Mouse (Mus musculus) kidney, postnatal 25 days (tissue): ENCODE measurements at regions not wholly inside any gene's neighbourhood (a gene's known extent, or its start where the extent isn't known, plus 50 kb on each side); places are given as distances from the start of the nearest gene placed in this dataset.
A peak's percentile ranks its signal among the peaks of the same experiment; 100 is the strongest.

Source experiments
- DNase-seq, 2 experiments: peaks; one replicate each; pipeline ENCODE4 v3.0.0; 2021; ENCODE audit warnings: mixed read lengths in 2 of 2

DNA sequence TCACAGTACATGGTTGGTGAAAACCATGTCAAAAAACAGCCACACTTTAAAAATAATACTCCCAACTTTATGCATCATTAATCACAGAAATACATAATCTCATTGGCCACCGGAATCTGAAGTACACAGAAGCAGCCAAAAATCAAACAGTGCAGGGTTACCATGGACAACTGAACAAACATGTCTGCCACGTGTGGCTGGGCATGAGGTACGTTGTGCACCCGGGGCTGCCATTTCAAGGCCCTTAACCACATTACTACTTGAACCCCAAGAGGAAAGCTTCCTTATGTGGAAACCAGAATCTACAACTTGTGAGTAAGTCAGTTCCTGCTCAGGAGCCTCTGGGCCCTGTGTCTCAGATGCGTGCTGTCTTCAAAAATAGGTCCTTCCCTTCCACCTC is 289.9 kb downstream of the Fam49a start:
- peak; percentile 5 to 39 for DNase-seq

DNA sequence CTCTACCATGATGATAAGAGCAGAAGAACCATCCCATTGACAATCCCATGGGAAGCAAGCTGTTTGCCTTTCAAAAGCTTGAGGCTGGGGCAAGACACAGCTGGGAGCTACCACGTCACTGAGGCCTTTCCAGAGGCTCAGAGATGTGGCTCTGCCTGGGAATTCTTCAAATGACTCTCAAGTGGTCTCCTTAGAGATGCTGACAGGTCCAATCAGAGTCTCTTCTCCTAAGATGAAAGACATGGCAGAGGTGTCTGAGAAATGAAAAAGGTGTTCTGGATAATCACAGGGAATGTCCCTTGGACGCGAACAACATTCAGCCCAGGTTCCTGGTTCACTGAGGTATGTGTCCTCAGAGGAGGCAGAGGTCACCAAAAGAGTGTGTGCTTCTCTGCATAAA is 287.7 kb downstream of the Fam49a start:
- DNase-seq = no peak

DNA sequence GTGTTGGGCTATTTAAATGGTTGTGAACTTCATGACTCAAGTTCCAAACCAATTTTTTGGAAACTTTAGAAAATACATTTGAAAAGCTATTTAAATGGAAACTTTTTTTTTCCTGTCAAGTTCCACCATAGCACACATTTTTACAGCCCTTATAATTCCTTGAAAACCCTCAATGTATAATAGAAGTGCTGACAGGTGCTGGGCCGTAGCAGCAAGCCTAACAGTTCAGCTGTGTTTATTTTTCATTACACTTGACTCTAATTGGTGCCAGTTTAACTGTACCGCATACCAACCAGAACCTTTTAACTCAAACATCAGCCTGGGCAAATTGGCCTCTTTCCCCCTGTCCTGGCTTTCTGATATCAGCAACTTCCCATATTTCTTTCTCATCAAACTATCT is 286.7 kb downstream of the Fam49a start:
- no peak for DNase-seq

DNA sequence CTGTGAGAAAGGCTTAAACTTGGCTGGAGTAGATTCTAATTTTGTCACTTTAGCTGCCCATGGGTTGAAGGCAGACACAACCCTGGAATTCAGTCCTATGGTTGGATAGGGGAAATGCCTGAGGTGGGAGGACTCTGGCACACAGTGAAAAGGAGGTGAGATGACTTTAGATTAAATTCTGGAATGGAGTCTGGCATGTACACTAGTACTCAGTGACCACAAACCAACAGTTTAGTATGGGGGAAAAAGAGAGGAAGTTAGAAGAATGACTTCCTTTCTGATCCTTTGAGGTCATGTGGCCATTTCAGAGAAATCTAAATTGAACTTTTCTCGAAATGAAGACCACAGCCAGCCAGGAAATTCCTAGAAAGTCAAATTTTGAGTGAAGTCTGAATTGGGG is 285.5 kb downstream of the Fam49a start:
- DNase-seq = no peak

DNA sequence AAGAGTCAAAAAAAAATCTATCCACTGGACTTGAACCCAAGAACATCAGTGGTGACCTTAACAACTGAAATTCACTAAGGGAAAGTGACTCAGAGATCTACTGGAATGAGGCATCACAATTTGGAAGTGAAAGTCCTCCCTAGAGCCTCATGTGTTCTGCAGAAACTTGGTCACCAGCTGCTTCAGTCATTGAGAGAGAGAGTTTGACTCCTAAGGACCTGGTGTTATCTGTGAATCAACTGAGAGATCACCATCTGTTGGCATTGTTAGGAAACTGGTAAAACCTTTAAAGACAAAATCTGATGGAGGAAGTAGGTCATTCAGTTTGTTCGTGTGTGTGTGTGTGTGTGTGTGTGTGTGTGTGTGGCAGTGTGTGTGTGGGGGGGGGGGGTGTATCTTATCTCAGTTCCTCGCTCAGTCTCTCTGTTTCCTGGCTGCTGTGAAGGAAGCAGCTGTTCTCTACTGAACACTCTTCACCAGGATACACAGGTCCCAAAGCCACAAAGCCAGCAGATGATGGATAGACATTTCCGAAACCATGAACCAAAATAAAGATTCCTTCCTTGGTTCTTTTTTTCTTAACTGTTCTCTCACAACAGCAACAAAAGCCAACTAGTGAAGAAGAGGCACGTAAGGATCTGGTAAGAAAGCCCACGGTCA is 284.6 kb downstream of the Fam49a start:
- DNase-seq = no peak

DNA sequence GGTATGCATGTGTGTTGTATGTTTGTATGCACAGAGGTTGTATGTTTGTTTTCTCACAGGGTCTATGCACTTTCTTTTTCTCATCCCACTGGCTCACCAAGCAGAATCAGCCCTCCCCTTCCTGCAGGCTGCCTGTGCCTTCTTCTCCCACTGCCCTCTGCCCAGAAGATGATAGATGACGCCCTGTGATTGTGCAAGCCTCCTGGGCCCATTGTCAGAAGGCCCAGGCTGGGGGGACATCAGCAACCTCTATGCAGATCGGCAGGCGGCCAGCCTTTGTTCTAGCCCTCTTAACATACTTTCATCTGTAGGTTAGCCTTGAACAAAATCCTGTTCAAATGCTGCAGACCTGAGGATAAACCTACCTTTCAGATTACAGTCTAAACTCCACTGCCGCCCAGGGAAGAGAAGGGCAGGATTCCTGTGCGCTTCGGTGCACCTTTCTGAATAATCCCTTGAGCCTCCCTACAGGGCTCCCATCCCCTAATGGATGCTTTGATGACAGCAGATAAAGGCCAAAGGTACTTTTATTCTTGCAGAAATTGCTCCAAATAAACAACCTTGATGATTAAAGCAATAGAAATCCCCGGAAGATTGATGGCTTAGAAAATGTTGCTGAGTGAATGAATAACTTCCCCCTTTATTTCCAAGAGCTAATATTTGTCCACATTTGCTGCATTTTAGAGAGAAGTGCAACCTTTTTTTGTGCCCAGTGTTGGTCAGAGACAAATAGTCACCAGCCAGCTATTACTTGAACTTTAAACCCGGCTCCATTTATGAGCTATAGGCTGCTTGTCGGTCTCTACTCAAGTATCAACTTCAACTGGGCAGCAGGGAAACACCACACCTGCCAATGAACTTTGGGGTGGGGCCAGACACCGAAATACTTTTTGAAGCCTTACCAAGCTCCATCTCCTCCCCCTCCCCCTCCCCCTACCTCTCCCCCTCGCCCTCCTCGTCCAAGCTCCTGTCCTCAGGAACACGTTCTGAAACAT is 279.4 kb downstream of the Fam49a start:
- no peak for DNase-seq

DNA sequence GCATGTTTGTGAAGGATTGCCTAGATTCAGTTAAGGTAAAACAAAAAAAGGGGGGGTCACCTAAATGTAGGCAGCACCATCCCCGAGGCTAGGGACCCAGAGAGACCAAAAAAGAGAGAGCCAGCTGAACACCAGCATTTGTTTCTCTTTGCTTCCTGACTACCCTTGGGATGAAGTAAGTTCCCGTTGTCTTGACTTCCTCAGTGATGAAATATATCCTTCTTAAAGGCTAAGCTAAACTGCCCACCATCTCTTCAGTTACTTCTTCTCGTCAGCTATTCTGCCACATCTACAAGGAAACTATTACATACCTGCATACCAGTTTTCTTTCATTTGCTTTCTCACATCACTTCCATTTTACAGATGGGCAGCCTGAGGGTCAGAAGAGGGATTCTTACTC is 277.4 kb downstream of the Fam49a start:
- DNase-seq = no peak

DNA sequence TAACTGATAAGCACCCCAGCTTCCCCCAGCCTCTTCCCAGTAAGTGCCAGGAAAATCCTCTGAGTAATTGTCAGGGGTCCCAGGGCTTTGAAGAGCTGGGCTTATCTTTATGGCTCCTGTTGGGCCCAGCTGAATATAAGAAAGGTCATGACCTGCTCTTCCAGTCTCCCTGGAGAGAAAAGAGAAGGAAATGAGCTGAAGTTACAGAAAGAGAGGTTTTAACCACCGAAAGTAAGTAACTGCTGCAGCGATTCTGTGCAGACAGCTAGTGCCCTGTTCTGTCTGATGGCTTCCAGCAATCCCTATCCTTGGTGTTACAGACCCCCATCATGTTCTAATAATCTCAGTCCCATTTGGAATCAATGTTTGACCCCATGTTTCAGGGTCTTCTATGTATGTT is 272.8 kb downstream of the Fam49a start:
- DNase-seq = no peak

DNA sequence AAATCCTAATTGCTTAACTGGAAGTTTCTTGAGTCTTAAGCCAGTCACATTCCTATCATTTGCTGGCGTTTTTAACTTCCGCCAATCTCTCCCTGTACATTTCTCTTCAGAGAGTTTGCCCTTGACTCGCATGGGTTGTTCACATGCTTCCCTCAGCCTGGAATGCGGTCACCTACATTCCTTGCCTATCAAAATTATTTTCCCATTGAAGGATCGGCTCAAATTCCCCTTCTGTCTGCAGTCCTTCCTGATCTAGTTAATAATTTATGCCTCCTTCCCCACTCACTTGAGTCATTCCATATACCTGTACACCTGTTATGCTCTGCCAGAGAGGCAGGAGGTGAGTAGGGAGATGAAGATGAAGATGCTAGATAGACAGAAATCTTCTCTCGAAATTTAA is 268.9 kb downstream of the Fam49a start:
- peak in 1 of 2 experiments; percentile 12 for DNase-seq

DNA sequence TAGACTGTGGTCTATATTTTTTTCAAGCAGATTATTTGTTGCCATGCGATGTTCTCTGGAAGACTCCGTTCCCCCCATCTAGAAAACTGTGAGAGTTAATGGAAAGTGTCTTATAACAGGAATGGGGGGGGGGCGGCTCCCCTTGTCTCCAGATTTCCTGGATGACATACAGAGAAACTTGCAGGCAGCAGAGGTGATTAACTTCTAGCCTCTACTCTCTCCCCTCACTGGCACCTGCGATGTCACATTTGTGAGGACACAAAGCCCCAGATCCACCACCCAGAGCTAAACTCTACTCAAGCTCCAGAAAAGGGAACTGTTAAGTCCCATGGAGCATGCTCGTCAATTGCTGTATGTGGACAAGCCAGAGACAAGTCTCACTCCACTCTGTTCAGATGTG is 267.6 kb downstream of the Fam49a start:
- no peak for DNase-seq

DNA sequence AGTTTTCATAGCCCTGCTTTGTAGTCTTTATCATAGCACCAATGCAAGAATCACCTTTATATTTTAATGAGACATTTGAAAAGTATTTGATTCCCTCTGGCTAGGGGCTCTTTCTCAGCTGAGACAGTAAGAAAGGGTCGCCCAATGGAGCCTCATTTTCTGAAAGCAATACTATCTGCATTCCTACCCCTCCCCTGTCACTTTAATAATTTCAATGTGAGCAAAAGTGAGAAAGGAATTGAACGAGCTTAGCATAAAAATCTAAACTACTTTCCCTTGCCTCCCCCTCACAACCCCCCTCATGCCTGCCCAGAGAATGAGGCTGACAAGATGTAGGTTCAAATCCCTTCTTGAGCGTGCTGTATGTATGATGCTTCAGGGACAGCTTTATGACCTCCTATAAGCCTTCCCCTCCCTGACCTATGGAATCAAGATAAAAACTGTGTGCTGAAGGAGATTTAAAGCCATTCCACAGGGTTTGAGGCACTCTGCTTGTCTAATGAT is 266.6 kb downstream of the Fam49a start:
- DNase-seq = no peak

DNA sequence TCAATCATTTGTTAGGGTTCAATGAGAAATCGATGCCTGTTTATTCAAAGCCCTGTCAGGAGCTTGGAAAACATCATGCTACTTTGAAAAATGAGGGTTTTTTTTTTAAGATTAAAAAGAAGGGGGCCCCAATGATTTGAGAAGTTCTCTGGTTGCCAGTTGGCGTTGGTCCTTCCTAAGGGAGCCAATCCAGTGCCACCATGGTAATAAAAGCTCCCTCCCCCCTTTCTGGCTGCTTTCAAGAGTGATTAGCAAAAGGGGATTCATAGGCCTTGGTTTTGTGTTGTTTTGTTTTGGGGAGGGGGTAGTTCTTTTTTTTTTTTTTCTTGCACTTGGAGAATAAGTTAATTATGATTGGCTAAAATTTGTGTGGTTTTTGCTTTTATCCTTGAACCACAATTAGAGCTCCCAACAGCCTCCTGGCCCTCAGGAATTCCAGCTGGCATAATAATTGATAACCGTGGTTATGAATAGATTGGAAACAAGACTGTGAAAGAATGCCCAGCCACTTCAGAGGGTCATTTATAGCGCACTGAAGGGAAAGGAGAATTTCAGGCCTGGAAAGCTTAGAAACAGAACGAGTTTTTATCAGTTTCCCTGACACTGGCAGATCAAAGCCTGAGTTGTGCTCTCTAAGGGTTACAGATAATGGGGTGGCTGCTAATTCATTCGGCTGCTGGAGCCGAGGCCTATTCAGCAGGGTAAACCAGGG is 266.0 kb downstream of the Fam49a start:
- DNase-seq = no peak

DNA sequence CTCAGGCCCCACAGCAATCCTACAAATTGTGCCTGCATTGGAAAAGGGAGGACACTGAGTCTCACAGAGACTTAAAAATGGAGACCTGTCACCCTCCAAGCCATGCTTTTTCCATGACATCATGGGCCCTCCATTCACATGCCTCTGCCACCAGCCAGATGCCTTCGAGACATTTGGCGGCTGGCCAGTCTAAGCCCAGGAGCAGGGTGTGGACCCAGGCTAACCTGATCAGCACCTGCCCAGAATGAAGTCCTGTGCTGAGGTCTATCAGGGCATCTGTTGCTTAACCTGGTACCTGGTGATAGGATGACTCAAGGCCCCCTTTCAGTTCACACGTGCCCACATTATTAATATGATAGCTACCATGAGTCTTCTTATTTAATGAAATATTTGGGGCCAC is 265.4 kb downstream of the Fam49a start:
- DNase-seq = peak; percentile 35 to 61

DNA sequence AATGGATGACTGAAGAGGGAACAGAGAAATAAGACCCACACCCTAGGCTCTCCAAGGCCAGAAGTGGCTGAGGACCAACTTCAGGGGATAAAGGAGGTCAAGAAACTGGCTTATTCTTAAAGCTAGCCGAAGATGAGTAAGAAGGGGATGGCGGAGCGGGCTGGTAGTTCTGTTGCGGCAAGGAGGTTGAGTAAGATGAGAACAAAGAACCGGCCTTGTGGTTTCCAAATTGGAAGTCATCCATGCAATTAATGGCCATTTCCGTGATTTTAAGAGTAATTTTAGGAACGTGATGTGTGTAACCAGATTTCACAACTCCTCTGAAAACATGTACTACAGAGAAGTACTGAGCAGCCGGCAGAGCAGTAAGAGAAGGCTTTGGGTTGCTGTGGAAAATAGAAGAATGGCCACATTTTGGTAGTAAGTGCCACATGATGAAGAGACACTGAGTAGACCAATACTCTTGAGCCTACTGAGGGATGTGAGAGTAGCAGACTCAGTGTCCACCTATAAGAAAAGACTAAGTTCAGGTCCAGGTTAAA is 258.4 kb downstream of the Fam49a start:
- no peak for DNase-seq

DNA sequence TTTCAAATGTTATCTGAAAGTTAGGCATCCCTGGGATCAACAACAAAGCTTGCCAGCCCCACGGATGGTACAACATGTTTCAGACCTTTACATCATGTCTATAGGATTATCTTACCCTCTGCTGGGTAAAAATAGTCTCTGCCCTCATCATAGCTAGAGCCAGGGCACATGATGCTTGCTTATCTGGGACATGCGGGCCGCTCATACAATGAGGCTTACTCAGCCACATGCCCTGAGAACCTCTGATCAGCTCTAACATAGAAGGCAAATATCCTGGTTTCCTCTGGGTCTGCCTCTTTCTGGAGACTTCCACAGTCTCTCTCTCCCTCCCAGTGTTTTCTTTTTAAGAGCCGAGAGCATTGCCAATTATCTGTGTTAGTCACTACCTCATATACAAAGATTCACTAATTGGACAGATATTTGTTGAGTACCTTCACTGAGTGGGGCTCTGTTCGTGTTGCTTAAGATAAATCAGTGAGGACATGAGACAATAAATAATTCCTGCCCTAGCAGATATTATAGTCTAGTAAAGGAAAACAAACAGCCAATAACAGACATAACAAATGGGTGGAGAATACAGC is 256.6 kb downstream of the Fam49a start:
- DNase-seq = no peak

DNA sequence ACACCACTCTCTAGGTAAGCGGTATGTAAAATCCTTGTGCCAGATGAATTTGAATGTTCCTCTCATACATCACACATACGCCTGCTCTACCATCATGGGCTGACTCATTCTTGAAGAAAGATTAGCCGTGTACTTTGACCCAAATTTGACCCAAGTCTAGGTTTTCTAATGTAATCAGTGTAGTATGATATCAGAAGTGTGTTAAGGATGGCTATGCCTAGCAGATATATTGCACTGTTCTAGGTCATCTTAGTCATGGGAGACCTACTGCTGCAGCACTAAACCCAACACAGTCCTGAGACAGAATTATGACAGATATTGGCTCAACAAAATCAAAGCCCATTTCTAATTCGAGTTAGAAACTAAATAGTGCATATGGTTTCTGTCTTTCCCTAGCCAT is 255.1 kb downstream of the Fam49a start:
- no peak for DNase-seq

DNA sequence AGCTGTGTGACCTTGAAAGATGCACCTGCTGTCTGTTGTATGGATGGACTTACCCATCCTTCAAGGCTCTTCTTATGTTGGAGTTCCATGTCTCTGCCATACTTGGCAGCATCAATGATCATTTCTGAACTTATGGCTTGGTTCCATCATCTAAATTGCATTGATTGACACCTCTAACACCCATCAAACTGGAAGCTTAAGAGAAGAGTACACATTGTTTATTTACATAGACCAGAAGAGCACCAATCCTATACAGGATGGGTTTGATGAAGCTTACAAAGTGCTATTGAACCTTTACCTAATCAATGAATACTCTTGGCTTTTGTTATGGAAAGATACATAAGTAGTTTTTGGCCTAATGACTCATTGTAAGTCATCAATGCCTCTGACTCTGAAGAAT is 248.8 kb downstream of the Fam49a start:
- no peak for DNase-seq

DNA sequence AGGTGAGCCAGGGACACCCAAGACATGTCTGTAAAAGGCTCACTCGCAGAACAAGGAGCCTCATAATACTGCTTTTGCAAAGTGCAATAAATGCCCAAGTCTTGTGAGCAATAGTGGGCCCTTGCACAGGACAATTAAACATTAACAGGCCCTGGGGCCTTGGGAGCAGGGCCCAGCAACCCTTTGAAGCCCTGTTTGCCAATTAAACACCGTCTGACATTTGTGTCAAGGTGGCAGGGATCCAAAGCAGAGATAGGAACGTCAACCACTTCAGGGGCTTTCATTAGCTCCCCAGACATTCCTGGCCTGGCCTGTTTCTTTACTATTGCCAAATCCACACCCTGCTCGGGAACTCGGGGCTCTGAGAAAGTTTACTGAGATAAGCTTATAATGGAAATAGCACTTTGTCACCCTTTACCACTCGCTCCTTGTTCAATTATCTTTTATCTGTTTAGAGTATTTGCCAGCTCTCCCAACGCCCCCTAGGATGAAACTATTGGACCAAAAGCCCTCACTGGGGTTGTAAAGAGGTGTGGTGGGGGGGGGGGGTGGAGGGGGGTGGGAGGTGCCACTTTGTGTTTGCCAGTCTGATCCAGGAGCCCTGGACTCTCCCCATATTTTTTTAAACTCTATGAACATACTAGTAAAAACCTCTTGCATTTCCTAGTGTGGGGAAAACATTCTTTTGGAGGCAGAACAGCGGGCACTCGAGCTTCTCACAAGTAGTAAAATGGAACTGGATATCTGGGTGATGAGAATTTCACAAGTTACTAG is 247.4 kb downstream of the Fam49a start:
- DNase-seq = peak; percentile 72 to 79

DNA sequence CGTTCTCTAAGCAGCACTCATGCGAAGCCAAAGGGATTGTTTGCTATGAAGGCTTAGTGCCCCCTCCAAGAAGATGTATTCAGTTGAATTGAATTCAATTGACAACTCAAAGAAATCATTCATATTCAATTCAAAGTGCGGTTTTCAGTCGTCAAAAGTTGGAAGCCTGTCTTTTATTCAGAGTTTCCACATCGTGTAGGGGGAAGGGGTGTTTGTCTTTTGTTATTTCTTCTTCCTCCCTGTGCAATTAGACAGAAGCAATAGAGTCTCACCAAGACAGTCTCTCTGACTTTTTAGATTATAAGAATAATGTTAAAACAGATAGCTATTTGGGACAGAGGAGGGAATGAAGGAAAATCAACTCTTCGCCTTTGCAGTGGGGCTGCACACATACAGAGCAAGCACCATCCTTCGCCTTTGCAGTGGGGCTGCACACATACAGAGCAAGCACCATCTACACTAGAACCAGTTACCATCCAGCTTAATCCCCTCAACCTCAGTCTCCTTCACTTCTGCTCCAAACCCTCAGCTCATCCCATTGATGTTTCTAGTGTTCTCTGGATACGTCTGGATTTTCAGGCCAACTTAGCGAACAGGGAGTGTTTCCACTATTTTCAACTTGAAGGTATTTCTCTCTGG is 246.7 kb downstream of the Fam49a start:
- DNase-seq = no peak

DNA sequence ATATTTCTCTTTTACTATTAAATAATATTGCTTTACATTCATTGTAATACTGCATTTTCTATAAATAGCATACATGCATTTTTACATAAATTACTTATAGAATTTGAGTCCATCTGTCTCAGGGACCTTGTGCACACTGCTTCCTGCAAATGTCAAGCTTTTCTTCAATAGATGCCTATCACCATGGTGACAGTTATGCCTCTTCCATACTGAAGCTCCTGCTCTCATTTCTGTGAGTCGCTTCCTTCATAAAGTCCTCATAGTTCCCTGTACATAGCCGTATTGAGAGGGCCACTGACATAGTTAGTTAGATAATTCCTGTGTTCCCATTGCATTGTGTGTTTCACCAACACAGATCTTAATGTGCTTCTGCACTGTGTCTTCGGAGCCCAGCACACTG is 244.7 kb downstream of the Fam49a start:
- DNase-seq = no peak

DNA sequence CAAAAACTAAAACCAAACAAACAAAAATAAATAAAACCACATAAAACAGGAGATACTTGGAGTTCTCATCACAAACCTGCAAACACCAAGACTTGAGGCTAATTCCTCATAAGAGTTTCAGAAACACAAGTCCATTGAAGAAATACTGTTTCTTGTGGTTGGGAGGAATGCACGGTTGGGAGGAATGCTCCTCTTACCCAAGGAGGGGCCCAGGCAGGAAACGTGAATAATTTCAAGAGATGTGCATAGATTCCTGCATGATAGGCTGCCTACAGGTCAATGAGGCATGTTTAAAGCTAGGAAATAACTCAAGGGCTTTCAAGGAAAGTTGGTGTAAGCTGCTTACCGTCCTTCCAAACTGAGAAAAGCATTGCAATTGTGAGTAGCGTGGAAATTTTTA is 243.7 kb downstream of the Fam49a start:
- DNase-seq = no peak
